Mouse (Mus musculus) cerebellum, postnatal 36 days (tissue): ENCODE measurements around the gene Mpped2.

Experiments used
- DNase-seq, 2 experiments: peaks; one replicate each; pipeline ENCODE4 v3.0.0; 2021 to 2022; ENCODE audit warnings: mixed read lengths in 2 of 2

Mpped2 gene

DNA sequence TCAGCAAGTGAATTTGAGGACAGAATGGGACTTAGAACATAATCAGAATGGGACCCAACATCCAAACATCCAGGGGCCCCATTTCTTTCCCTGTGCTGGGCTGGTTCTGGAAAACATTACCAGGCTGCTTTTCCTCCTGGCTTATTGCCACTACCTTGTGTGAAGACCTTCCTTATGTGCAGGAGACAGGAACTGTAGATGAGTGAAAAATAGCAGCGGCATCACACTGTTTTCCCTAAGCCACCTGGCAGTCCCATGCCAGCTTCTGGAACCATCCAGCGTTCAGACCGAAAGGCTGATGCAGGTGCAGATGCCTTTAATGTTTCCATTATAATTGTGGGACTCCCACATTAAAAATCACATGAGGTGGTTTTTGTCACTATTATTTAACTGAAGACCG, 164.2 kb downstream of the Mpped2 start:
- peak in 1 of 2 experiments; percentile 40 for DNase-seq

DNA sequence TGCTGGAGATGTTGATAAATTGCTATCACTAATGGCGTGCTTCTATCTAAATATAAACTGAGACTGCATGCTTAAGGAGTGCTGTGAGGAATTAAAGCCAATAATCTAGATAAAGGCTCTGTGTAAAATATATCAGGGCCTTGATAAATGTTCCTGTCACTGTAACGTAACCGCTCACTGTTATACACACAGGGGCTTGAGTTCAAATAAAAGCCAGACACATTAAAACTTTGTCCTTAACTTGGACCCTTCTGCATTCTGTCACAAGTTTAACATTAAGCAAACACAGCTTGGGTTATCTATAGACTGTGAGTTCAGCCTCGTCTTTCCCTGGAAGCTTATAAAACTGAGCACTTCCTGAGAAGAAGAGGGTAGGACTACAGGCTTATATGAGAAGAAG, 164.6 kb downstream of the Mpped2 start:
- DNase-seq, result no peak

DNA sequence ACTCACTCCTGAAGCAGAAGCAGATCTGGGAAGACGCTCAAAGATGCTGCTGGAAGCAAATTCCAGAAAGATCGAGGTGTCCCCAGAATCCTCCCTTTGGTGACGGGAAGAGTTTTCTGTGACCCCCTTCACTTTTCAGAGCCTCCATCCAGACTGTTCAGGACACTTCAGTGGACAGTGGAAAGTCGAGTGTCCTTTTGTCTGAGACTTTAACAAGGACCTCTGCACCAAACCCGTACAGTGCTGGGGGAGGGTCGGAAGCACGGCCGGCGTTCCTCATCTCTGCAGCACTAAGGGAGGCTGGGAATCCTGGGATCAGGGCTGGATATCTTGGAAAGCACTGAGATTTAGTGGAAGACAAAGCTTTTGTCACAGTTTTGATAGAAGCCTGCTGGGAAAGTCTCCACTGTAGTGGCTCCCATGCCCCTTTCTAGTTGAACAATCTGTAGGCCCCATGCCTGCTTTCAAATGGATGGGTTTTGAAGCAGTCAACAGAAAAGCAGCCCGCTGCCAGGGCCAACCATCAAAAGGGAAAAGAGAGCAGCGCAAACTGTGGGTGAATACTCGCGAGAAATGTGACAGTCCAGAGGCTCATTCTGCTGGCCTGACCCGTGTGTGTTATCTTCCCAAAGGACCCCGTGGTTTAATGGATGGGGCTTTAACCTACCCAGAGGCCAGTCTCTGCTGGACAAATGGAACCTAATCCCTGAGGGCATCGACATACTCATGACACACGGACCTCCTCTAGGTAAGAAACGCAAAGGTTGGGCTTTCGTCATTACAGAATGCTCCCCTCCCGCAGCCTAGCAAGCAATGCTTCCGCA, 168.0 kb downstream of the Mpped2 start:
- no peak for DNase-seq

DNA sequence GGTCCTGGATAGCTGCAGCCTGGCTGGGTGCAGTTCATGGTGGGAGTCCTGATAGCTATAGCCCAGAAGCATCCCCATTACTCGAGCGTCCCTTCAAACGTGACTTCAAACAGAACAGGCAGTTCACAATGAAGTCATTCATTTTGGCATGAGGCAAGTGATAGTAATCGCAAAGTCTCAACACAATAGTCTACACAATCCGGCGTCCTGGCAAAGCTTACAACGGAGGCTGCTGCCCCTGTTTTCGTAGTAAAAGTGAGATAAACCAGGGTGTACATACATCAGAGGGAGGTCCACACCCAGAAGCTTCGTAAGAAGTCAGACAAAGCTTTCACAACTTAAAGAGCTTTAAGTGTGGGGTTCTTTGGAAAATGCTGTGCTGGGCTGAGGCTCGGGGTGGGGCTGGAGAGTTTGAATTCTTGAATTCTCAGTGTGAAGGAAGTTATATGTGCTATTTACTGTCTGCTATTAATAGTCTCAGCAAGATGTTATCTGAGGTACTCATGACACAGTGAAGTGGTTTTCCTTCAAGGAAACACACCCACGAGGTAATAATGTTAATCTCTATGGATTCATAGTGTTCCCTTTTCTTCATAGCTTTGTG, 170.1 kb downstream of the Mpped2 start:
- DNase-seq, result no peak

DNA sequence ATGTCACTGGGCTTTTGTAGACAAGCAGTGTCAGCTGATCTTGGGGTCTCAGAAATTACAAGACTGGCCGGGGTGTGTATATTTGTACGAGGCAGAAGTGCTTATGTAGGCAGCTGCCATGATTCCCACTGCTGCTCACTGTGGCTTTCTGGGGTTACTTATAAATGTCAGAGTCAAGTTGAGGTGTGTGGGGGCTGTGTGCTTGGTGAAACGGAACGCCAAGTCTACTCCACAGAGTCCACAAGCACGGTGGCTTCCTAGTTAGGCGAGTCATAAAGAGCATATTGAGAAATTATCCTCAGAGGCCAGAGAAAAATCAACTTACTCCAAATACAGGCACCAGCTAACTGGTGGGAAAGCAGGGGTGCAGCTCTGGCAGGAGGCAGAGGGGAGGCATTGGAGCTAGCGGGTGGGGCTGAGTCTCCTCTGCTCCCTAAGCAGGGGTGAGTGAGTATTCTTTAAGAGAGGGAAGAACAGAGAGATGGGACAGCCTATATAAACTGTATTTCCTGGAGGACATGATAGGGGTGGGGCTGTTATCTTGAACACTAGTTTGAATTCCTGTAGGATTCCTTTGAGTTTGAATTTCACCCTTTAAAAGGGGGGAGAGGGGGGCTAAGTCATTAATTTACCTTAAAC, 172.2 kb downstream of the Mpped2 start:
- DNase-seq, result no peak

DNA sequence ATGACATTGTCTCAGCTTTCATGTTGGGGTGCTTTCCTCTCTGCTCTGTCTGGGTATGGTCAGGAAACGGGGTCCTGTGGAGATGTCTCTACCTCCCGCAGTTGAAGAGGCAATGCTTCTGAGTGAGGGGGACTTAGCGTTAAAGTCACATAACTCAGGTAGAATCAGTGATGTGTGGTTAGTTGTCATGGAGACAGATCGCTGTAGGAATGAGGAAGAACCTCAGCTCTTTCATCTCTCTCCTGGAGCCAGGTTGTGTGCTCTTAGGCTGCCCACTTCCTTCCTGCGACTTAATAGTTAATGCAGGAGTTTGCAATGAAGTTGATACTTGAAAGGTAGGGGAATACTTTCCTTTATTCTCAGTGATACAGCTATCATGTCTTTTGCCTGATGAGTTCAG, 173.2 kb downstream of the Mpped2 start:
- no peak for DNase-seq

DNA sequence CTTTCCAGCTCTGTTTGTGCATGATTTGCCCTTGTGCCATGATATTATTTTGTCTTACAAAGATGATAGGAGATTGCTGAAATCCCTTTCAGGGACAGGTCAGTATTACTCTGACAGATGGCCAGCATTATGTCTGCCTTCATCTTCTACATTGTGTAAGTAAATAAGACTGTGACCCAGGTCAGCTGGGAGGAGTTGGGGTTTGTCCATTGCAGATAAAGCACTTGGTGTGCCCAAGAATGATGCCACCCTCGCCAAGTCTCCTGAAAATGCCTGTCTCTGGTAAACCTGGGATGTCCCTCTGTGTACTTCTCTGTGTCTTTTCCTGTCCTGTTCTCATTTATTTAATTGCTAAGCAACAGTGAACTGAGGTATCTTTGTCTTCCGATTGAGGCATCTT, 177.8 kb downstream of the Mpped2 start:
- no peak for DNase-seq

DNA sequence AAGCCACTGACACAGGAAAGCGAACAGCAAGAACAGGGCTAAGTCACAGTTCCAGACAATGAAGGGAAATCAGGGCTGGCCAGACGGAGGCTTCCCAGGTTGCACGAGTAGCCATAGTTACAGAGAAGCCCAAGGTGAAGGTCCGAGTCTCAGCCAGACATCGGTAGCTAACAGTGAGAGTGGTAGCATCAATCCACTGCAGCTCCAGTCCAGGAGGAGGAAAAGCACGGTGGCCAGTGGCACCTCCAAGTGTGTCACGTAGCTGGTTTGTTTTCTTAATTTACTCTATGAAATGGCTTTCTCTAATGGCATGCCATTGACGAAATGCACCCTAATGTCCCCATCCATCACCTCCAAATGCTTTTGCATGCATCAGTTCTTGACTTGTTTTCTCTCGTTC, 180.1 kb downstream of the Mpped2 start:
- no peak for DNase-seq

DNA sequence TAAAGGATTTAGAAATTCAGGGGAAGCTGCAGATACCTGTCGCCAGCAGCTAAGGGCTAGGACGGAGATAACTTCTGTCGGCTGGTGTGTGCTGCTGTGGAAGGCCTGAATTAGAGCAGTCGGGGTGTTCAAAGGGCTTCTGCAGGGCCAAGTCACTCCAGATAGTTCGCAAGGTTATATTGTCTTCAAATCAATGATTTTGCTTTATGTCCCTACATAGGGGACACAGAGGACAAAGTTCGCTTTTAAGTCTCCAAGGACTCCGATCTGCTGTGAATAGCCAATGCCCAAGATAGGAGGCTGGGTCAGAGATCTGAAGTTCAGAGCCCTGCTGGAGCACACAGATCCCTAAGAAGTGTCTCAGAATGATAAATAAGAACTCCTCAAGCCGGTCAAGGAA, 190.3 kb downstream of the Mpped2 start:
- DNase-seq, result no peak

DNA sequence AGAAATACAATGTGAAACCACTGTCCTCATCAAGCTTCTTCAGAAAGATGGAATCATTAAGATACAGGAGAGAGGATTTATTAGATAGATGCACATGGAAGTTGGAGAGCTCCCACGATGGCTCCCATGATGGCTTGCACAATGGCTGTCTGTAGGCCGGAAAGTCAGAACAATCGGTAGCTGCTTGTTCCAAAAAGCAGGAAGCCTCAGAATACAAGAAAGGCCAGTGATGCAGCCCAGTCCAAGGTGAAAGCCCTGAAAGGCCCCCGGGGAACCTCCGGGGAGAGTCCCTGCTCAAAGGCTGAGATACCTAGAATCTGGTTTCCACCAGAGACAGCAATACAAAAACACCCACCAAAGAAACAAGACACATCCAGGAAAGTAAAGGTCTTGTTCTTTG, 195.1 kb downstream of the Mpped2 start:
- DNase-seq, result no peak

DNA sequence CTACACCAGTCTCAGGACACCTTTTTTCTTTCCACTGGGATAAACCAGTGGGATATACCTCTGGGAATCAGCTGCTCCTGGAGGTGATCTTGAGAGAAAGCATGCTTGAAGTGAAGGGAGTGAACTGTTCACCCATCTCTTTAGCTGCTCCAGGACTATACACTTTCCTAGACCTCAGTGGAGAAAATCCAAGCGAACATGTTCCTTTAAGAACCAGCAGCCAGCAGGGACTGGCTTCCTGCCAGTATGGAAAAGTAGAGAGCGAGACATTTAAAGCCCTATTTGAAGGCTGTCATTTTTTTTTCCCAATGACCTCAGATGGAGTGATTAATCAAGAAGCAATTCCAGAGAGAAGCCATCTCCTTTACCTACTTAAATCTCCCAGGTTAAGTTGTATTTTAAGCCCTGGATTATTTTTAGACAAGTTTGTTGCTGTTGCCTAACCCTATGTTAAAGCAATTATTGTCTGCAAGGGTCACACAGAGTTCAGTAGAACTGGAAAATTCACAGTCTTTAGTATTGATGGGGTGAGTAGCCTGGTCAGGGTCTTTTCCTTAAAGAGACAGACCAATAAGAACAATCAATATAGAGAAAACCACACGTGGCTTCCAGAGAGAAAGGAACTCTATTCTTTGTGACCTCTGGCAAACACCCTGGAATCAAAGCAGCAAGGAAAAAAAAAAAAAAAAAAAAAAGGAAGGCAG, 196.4 kb downstream of the Mpped2 start:
- DNase-seq, result peak; percentile 23 to 40

DNA sequence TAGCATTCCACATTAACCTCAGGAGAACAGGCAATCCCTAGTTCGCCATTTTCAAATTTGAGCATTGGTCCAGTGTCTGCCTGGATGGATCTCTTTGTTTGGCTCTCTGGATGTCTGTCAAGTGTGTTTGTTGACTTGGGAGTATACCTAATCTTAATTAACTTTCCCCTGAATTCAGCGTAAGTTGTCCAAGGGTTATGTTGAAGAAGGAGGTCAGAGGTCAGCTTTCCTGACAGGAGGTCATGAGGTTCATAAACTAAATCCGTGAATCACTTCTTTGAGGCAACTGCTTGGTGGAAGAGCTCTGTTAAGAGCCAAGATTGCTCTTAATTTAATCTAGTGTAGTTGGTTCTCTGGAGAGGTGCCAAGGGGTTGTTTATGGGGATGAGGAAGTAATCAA, 200.3 kb downstream of the Mpped2 start:
- no peak for DNase-seq

DNA sequence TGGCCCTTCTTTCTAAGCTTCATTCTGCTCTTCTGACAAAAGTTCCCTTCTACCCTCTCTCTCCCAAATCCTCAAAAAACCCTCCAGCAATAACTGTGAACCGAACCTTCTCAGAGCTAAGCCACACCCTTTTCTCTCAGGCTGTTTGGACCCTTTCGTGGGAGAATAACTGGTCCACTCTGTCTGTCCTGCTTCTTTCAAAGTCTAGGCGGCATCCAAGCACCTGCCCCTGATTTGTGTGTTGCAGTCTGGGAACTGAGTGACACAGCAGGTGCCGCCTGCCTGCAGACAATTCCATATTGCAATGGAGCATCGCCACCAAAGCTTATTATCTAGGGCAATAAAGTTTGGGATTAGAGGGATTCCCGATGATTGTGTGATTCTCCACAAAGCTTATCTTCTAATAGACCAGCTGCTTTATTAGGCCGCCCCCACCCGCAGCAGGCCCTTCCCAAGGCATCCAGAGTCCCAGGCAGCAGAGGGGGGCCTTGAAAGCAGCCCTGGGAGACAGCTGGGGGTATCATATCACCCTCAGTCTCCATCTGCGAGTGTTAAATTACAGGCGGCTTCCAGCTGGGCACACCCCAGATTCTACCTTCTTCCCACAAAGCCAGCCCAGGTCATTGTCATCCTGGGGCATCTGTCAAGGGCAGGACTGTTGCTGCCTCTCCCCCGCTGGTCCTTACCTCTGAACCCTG, 202.4 kb downstream of the Mpped2 start:
- DNase-seq, result no peak

DNA sequence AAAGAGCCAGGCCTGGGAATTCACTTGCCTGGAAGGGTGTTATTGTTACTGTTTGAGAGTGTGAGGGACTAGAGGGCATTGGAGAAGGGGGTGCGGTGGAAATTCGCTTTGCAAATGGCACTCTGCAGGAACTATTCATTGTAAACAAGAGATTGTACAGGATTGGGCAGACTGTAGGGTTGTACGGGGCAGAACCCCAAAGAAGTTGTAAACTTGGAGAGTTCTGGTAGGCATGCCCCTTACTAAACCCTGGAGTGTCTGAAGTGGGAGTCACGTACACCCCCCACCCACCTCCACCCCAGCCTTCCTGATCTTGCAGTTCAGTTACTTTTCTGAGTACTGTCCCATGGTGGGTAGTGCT, 202.9 kb downstream of the Mpped2 start:
- no peak for DNase-seq

DNA sequence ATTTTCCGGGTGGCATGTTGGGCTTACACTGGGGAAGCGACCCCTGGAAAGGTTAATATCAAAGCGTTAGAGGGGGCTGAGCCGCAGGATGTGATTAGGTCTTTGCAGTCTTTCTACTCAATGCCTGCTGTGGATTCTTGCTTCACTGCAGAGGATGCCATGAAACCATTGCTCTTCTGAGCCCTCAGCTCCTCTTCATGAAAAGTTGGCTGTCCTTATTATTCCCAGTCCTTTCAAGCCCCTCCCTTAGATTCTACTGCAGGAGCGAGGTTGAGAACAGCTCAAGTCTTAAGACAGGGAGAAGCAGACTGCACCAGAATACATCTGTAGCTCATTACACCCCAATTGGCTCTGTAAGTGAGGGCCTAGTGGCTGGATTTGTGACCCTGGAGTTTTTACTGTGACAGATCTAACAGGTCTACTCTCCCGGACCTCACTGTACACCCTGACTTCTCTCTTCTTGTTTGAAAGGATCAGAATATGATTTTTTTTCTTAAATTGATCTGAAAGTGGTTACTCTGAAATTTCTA, 218.9 kb downstream of the Mpped2 start:
- DNase-seq, result no peak
